Mouse (Mus musculus) left cerebral cortex, postnatal 4 days (tissue): ENCODE measurements around the gene Rsph6a. TPM values are rescaled to one million over a fixed set of nuclear protein-coding genes. Genes with fewer than 3 reads are reported as not detected.

Experiments used
- DNase-seq: peaks from one replicate; pipeline ENCODE4 v3.0.0-alpha.2; 2022
- intact Hi-C: fragments of 180-260 bp; cut with DNase I; formaldehyde crosslinking; loops from one replicate; pipeline ENCODE4 v1.15.1; 2025
- microRNA-seq: library from miRNA; unstranded; fragments of <30 nt; microRNA quantifications from one replicate; pipeline ENCODE4 v1.2.0, GENCODE M21; 2022
- total RNA-seq, 2 experiments: library from RNA; stranded (reverse); gene quantifications; 2 replicates each; pipeline ENCODE4 v1.2.3; 2021

Rsph6a gene
- total RNA-seq, 2 experiments from 2014 or later = 0.30 to 0.46 TPM

DNA sequence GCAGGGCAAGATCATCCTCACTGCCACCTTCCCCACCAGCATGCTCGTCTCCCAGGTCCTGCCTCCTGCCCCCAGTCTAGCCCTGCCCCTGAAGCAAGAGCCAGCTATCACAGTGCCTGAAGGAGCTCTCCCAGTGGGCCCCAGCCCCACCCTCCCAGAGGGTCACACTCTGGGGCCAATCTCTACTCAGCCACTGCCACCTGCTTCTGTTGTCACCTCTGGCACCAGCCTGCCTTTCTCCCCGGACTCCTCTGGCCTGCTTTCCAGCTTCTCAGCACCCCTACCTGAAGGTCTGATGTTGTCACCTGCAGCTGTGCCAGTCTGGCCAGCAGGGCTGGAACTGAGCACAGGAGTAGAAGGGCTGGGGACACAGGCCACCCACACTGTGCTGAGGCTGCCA, 42.7 kb downstream of the Rsph6a start:
- intact Hi-C loops = no loop called here
- no peak for DNase-seq

- intact Hi-C loops = no loop called here
- DNase-seq = no peak
Observed at GRCm38 (mm10) chr7:19097863-19098262, 43.4 kb downstream of the Rsph6a start.

DNA sequence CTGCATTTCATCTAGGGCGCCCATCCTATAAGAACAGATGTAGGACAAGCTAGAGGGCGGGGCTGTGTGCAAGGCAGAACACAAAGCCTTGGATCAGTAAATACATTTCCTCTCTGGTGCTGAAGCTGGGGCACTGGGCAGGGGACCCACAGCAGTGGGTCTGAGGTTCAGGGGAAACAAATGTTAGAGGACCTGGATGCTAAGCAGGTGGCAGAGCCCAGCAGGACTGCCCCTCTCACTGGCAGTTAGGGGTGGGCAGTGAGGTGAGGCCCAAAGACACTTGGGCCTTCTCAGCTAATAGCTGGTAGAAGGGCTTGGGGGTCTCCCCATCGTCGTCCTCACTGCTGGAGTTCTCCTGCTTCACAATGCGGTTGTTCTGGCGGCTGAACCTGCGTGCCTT, 44.3 kb downstream of the Rsph6a start:
- DNase-seq = no peak
- intact Hi-C loops = no loop called here

- intact Hi-C loops = no loop called here
Observed at GRCm38 (mm10) chr7:19100290-19100689, 45.8 kb downstream of the Rsph6a start.

DNA sequence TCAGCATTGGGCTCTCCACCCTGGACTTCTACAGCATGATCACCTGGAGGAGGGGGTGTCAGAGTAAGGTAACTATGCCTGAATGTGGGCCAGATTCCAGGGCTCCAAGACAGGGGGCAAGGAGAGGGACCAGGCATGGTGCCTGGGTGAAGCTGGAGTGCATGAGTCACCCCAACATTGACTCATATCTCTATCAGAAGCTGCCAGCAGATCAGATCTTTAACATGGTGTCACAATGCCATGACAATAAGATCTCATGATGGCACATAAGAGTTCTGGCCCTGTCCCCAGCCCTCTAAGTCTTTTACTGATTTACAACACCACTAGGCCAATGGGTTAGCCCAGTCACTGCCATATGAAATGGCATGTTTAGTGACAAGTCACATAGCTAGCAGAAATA, 49.3 kb downstream of the Rsph6a start:
- intact Hi-C loops = no loop called here
- no peak for DNase-seq

More at GRCm38 (mm10) chr7:19100290-19100689, 45.8 kb downstream of the Rsph6a start:
- DNase-seq = no peak

DNA sequence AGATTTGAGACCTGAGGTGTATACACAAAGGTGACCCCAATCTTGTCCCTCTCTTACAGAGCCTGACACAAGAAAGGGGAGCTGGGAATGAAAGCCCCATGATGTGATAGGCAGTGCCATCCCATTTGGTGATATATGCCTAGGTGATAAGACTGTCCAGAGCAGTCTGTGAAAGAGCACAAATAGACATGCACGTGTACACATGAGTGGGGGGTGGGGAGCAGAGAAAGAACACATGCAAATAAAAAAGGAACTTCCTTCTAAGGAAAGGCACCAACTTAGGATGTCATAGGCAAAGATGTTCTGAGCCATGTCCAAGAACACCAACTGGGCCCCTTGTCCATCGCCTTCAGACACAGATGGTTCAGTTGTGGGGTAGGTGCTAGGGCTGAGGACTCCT, 50.0 kb downstream of the Rsph6a start:
- intact Hi-C loops = no loop called here
- DNase-seq = no peak

- DNase-seq = no peak
- intact Hi-C loops = no loop called here
Observed at GRCm38 (mm10) chr7:19107436-19107835, 52.9 kb downstream of the Rsph6a start.

- intact Hi-C loops = no loop called here
- no peak for DNase-seq
Observed at GRCm38 (mm10) chr7:19109565-19109964, 55.1 kb downstream of the Rsph6a start.

DNA sequence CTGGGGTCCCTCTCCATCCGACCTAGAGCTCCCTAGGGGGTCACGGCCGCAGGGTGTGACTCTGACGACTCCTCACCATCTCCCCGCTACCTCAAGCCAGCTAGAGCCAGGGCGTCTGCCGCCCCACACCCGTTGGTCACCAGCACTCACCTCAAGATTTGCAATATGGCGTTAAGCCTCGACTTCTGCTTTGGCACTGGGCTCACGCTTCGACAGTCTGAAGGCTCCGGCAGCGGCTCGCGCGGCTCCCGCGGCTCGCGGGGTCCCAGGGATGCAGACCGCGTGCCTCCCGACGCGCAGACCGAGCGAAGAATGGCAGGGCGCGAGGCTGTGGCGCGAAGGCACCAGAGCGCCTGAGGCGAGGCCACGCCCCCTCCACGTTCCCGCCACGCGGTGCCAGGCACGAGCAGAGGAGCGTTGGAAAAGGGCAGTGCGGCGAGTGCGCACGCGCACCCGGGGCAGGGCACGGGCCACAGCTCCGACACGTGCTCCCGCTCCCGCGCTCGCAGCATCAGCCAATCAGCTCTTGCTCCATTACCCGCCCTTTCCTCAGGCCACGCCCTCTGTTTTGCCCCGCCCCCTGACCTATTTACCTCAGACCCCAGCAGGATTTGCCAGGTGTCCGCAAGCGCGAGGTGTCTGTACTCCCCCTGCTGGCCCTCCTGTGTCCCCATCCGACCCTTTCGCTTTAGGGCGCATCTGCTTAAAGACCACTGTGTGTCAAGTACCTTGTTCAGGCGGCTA, 63.7 kb downstream of the Rsph6a start, which contains the start of gene Gm4969:
TSS of gene Gm4969 (minus strand) at position 341 of the 744 bp plus-strand sequence.
- intact Hi-C loops = no loop called here
- DNase-seq = peak; percentile 77

DNA sequence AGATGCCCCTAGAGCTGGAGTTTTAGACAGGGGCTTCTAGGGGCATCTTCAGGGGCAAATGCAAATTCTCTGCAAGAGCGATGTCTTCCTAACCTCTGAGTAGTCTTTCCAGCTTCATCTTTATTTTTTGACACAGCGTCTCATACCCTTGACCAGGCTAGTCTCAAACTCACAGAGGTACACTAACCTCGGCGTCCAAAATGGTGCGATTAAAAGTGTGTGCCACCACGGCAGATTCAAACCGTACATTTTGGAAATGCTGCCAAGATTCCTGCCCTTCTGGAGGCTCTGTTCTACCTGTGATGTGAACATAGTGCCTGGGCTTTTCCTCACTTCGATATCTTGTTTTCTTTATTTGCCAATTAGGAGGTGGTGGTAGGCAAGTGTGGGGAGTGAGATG, 64.6 kb downstream of the Rsph6a start:
- intact Hi-C loops = no loop called here
- no peak for DNase-seq

- DNase-seq = peak; percentile 92
- intact Hi-C loops = no loop called here
Observed at GRCm38 (mm10) chr7:19119631-19120429, 65.3 kb downstream of the Rsph6a start, which contains the start of gene Fbxo46. Gene Fbxo46, plus strand, starts transcription at chr7:19119859.

DNA sequence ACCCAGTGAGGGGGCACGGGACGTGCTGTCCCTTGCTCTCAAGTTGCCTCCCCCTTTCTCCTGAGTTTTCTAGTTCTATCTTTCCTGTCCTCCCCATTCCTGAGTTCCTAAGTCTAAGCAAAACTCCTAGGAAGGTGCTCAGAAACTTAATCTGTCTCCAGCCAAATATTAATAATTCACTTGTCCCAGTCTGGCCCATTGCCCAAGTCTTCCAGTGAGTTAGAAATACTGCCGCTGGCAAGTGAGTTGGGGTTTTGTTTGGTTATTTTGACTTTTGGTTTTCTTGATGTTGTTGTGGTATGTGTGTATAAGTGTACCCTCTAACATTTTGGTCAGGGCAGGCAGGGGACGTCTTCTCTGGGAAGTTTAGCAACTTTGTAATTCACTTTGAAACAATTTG, 67.2 kb downstream of the Rsph6a start:
- no peak for DNase-seq
- intact Hi-C loops = no loop called here

Small RNAs within 50 kb of the gene (microRNA-seq; reads per million reads assigned to microRNA genes)
- gene Mir3100 = 3.6 reads per million, percentile 6 among the genes with 10 or more reads in this experiment

Other genes with a start within 250 kb of the Rsph6a start
- not detected for gene Psg17, start 233.1 kb upstream of the Rsph6a start, total RNA-seq
- 1 to 10 TPM in 1 of 2 experiments, under 1 TPM in 1; 0.90 to 1.5 TPM for gene Mill2, start 214.7 kb upstream of the Rsph6a start, total RNA-seq
- gene Pglyrp1, start 183.4 kb upstream of the Rsph6a start, total RNA-seq = 10 to 100 TPM; 16.1 to 16.8 TPM
- gene Ccdc61, start 144.3 kb upstream of the Rsph6a start, total RNA-seq = 10 to 100 TPM; 16.0 to 23.3 TPM
- 100 to 1,000 TPM; 152 to 154 TPM for gene Nova2, start 128.8 kb upstream of the Rsph6a start, total RNA-seq
- gene Nanos2, start 67.3 kb upstream of the Rsph6a start, total RNA-seq = 1 to 10 TPM; 1.4 to 1.7 TPM
- 10 to 100 TPM; 18.8 to 20.2 TPM for gene Mypop, start 63.4 kb upstream of the Rsph6a start, total RNA-seq
- 10 to 100 TPM; 56.9 to 60.8 TPM for gene Irf2bp1, start 50.6 kb upstream of the Rsph6a start, total RNA-seq
- gene Foxa3, start 31.2 kb upstream of the Rsph6a start, total RNA-seq = not detected
- 10 to 100 TPM; 87.1 to 96.8 TPM for gene Sympk, start 30.3 kb upstream of the Rsph6a start, total RNA-seq
- gene Dmwd, start 21.5 kb downstream of the Rsph6a start, total RNA-seq = 100 to 1,000 TPM; 147 to 151 TPM
- gene Dmpk, start 29.2 kb downstream of the Rsph6a start, total RNA-seq = 10 to 100 TPM; 45.3 to 46.5 TPM
- 1 to 10 TPM; 2.2 to 3.3 TPM for gene Six5, start 39.9 kb downstream of the Rsph6a start, total RNA-seq
- 10 to 100 TPM in 1 of 2 experiments, 1 to 10 TPM in 1; 9.4 to 11.0 TPM for gene Gm4969, start 63.7 kb downstream of the Rsph6a start, total RNA-seq
- 10 to 100 TPM; 17.7 to 18.9 TPM for gene Fbxo46, start 65.2 kb downstream of the Rsph6a start, total RNA-seq
- 10 to 100 TPM; 17.6 to 19.9 TPM for gene Qpctl, start 94.6 kb downstream of the Rsph6a start, total RNA-seq
- gene Snrpd2, start 95.0 kb downstream of the Rsph6a start, total RNA-seq = 100 to 1,000 TPM; 126 to 130 TPM
- gene Gipr, start 111.4 kb downstream of the Rsph6a start, total RNA-seq = 10 to 100 TPM; 22.7 to 25.8 TPM
- gene Eml2, start 121.7 kb downstream of the Rsph6a start, total RNA-seq = 100 to 1,000 TPM; 102 to 106 TPM
- gene Gpr4, start 157.8 kb downstream of the Rsph6a start, total RNA-seq = 1 to 10 TPM; 3.5 to 4.3 TPM
- 10 to 100 TPM; 33.8 to 35.0 TPM for gene Opa3, start 173.6 kb downstream of the Rsph6a start, total RNA-seq
- gene Vasp, start 217.1 kb downstream of the Rsph6a start, total RNA-seq = 10 to 100 TPM; 45.3 to 46.6 TPM
- under 1 TPM; 0.60 to 0.64 TPM for gene Ppm1n, start 225.4 kb downstream of the Rsph6a start, total RNA-seq
- gene Rtn2, start 227.9 kb downstream of the Rsph6a start, total RNA-seq = 100 to 1,000 TPM; 154 to 161 TPM